Comparison of ENCODE assay signal across 25 mouse cellular contexts in the genomic region with DNA sequence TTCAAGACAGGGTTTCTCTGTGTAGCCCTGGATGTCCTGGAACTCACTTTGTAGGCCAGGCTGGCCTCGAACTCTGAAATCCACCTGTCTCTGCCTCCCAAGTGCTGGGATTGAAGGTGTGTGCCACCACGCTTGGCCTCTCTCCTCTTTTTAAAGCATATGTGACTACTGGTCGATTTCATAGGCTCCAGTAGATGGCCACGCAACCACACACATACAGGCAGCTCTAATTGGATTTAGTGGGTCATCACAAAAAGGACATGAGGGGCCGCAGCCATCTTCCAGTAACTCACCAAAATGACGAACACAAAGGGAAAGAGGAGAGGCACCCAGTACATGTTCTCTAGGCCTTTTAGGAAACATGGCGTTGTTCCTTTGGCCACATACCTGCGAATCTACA. TPM values are rescaled to one million over a fixed set of nuclear protein-coding genes. Genes with fewer than 3 reads are reported as not detected.
DNase-seq lines count a peak whose midpoint lies in the region; ATAC-seq and TF ChIP-seq lines count a peak whose summit lies in the region.
"Not testable (repeated sequence)": the region's sequence is repeated elsewhere in the genome, so short reads cannot be mapped to it uniquely, and the experiment has no call there.
"Had no signal": no experiment of that assay in that cellular context is flagged by ENCODE, and none has a peak within 500 bp of the region (broad histone marks: within the 10 kb centered on the region; RNA-seq: fewer than 3 reads in every experiment).

No protein-coding gene starts in this region.

- peaks cover 15 to 20% of the 10 kb centered on the region in 2 experiments for H3K4me1 ChIP-seq in MEL (ENCODE audit: control insufficient read depth in 1 of 2, insufficient read depth in 2 of 2, low read length in 2 of 2)
- not testable (repeated sequence) for H3K4me1 ChIP-seq in intestine, postnatal 0 days (replicated peaks; ENCODE audit: control insufficient read depth, insufficient read depth, low read length); midbrain, postnatal 0 days (ENCODE audit: insufficient read depth, low read length); stomach, postnatal 0 days (replicated peaks; ENCODE audit: control insufficient read depth, insufficient read depth)

- H3K79me2 ChIP-seq in MEL (ENCODE audit: control insufficient read depth, insufficient read depth, low read length, poor library complexity): peaks cover 11% of the 10 kb centered on the region

- not testable (repeated sequence) for ATAC-seq in intestine, postnatal 0 days; midbrain, postnatal 0 days (ENCODE audit: low FRiP score); stomach, postnatal 0 days (ENCODE audit: low FRiP score, low TSS enrichment)

- TF ChIP-seq POLR2A in MEL (IDR thresholded peaks at IDR 0.05; ENCODE audit: control insufficient read depth in 1 of 2, insufficient read depth in 1 of 2, low read depth in 1 of 2, low read length in 2 of 2, poor library complexity in 1 of 2); brain, embryonic 14.5 days (IDR thresholded peaks at IDR 0.05; ENCODE audit: borderline replicate concordance, extremely low read depth, insufficient read depth, insufficient read length, poor library complexity, severe bottlenecking): not testable (repeated sequence)

- intact Hi-C loops in gastrocnemius, adult 2 months (cut with DNase I): loop anchor here (5.0 kb wide), 1 partner anchor 39 kb away; no protein-coding TSS in a partner anchor

- peak in 2 of 3 experiments; percentile 12 to 27; a peak in 2 of 6 replicates for TF ChIP-seq CTCF in MEL (IDR thresholded peaks at IDR 0.05 in 2 of 3, conservative IDR thresholded peaks at IDR 0.05 in 1 of 3; ENCODE audit: control insufficient read depth in 1 of 3, insufficient read depth in 1 of 3, low read depth in 2 of 3, low read length in 3 of 3, poor library complexity in 1 of 3, severe bottlenecking in 1 of 3)
- not testable (repeated sequence) for TF ChIP-seq CTCF in brain, embryonic 14.5 days (IDR thresholded peaks at IDR 0.05; ENCODE audit: borderline replicate concordance, extremely low read depth, insufficient read depth, insufficient read length)
- TF ChIP-seq CTCF in gastrocnemius, adult 2 months (IDR thresholded peaks at IDR 0.05): peak; percentile 1; the same call in 1 of the 2 replicates
- TF ChIP-seq CTCF in intestine, postnatal 0 days (IDR thresholded peaks at IDR 0.05; ENCODE audit: low read depth): peak; percentile 55
- peak; percentile 34 for TF ChIP-seq CTCF in layer of hippocampus, adult 2 months (conservative IDR thresholded peaks at IDR 0.05)
- TF ChIP-seq CTCF in midbrain, postnatal 0 days (IDR thresholded peaks at IDR 0.05): peak; percentile 55
- peak; percentile 58 for TF ChIP-seq CTCF in stomach, postnatal 0 days (IDR thresholded peaks at IDR 0.05; ENCODE audit: low read depth)

- WGBS in intestine, postnatal 0 days: 76% methylated on average over 8 of the region's 8 CpGs
- 68% methylated on average over 8 of the region's 8 CpGs for WGBS in midbrain, postnatal 0 days
- 74% methylated on average over 8 of the region's 8 CpGs for WGBS in stomach, postnatal 0 days

- H3K4me2 ChIP-seq in intestine, postnatal 0 days (replicated peaks; ENCODE audit: low read depth); midbrain, postnatal 0 days (ENCODE audit: low read depth, low read length, poor library complexity, severe bottlenecking); stomach, postnatal 0 days (replicated peaks; ENCODE audit: low read depth): not testable (repeated sequence)

- H3K9ac ChIP-seq in MEL (ENCODE audit: control insufficient read depth, low read depth, low read length, poor library complexity, severe bottlenecking); intestine, postnatal 0 days (ENCODE audit: low read depth, low read length); midbrain, postnatal 0 days (replicated peaks; ENCODE audit: low read length, poor library complexity, severe bottlenecking); stomach, postnatal 0 days (ENCODE audit: low read length): not testable (repeated sequence)

- peak; percentile 38 for TF ChIP-seq RAD21 in MEL (IDR thresholded peaks at IDR 0.05; ENCODE audit: low read depth, low read length)

- peak; percentile 40 for DNase-seq in 3T3-L1 (ENCODE audit: low read depth, low spot score)
- not testable (repeated sequence) for DNase-seq in MEL (ENCODE audit: low read depth, low spot score); gastrocnemius, adult 2 months; layer of hippocampus, adult 2 months (ENCODE audit: low spot score in 2 of 2); stomach, postnatal 0 days (ENCODE audit: low spot score)
- DNase-seq in brain, embryonic 14.5 days (ENCODE audit: low read depth): peak; percentile 37
- DNase-seq in midbrain, postnatal 0 days (ENCODE audit: low spot score): peak; percentile 22

- H3K4me3 ChIP-seq in MEL (ENCODE audit: control insufficient read depth in 1 of 2, insufficient read depth in 1 of 2, low read depth in 2 of 2, low read length in 2 of 2); gastrocnemius, adult 2 months; intestine, postnatal 0 days (ENCODE audit: low read depth, low read length); layer of hippocampus, adult 2 months; midbrain, postnatal 0 days (ENCODE audit: low read depth, low read length); stomach, postnatal 0 days (ENCODE audit: low read depth, low read length): not testable (repeated sequence)

- H3K9me3 ChIP-seq in MEL (replicated peaks; ENCODE audit: insufficient read depth, low read length); intestine, postnatal 0 days (ENCODE audit: control insufficient read depth); midbrain, postnatal 0 days (ENCODE audit: low read length); stomach, postnatal 0 days (ENCODE audit: control insufficient read depth, low read length): not testable (repeated sequence)

- TF ChIP-seq EP300 in MEL (IDR thresholded peaks at IDR 0.05; ENCODE audit: low read depth in 1 of 2, low read length in 2 of 2); stomach, postnatal 0 days (optimal IDR thresholded peaks at IDR 0.05): not testable (repeated sequence)

- H3K36me3 ChIP-seq in MEL (ENCODE audit: control insufficient read depth in 1 of 2, insufficient read depth in 2 of 2, low read length in 2 of 2): peaks cover 0 to 21% of the 10 kb centered on the region in 2 experiments; a peak in 2 of 4 replicates
- not testable (repeated sequence) for H3K36me3 ChIP-seq in intestine, postnatal 0 days (ENCODE audit: control insufficient read depth, insufficient read depth); midbrain, postnatal 0 days (ENCODE audit: insufficient read depth, low read length); stomach, postnatal 0 days (ENCODE audit: control insufficient read depth, insufficient read depth, low read length)

- H3K27me3 ChIP-seq in MEL (ENCODE audit: control insufficient read depth in 1 of 2, insufficient read depth in 2 of 2, low read length in 2 of 2); intestine, postnatal 0 days (replicated peaks; ENCODE audit: control insufficient read depth, insufficient read depth, low read length); midbrain, postnatal 0 days (ENCODE audit: insufficient read depth, low read length); stomach, postnatal 0 days (ENCODE audit: control insufficient read depth, insufficient read depth, low read length): not testable (repeated sequence)

- not testable (repeated sequence) for H3K27ac ChIP-seq in MEL (ENCODE audit: control insufficient read depth, low read depth, low read length); gastrocnemius, adult 2 months; intestine, postnatal 0 days (ENCODE audit: low read depth, low read length); layer of hippocampus, adult 2 months; midbrain, postnatal 0 days (ENCODE audit: low read depth, low read length); stomach, postnatal 0 days (replicated peaks)

RNA-seq across cellular contexts. Expression of a gene that starts 3.7 kb away (rescaled TPM):
- 26.2 and 30.5 TPM in 2 replicates for total RNA-seq in MEL (2012; rRNA removed)
- polyA plus RNA-seq in MEL (2012; ENCODE audit: insufficient read depth in 1 of 2, insufficient read length in 2 of 2, low read depth in 1 of 2, low replicate concordance in 2 of 2, missing spikeins in 1 of 2): 10 to 100 TPM in 1 of 2 experiments, not detected in 1; 34.6 TPM
- polyA plus RNA-seq in brain, embryonic 14.5 days (2012; rRNA removed): 39.6 and 41.6 TPM in 2 replicates
- 10 to 100 TPM; 16.1 to 18.5 TPM for total RNA-seq in gastrocnemius, adult 2 months (2021)
- 30.4 and 31.7 TPM in 2 replicates for polyA plus RNA-seq in intestine, postnatal 0 days (2015; fragmentation: Nextera tagmentation; extraction: Ambion mirVana)
- 10 to 100 TPM; 69.5 to 71.8 TPM for total RNA-seq in layer of hippocampus, adult 2 months (2021)
- total RNA-seq in midbrain, postnatal 0 days (2014; rRNA removed): 62.5 and 63.8 TPM in 2 replicates
- 35.9 and 38.7 TPM in 2 replicates for polyA plus RNA-seq in midbrain, postnatal 0 days (2015; fragmentation: Nextera tagmentation; extraction: Ambion mirVana)
- 9.7 and 9.8 TPM in 2 replicates for polyA plus RNA-seq in stomach, postnatal 0 days (2015; fragmentation: Nextera tagmentation; extraction: Ambion mirVana)

RNA-seq across cellular contexts. Expression of a gene that starts 18.5 kb away (rescaled TPM):
- 139 and 144 TPM in 2 replicates for total RNA-seq in MEL (2012; rRNA removed)
- polyA plus RNA-seq in MEL (2012; ENCODE audit: insufficient read depth in 1 of 2, insufficient read length in 2 of 2, low read depth in 1 of 2, low replicate concordance in 2 of 2, missing spikeins in 1 of 2): 100 to 1,000 TPM in 1 of 2 experiments, not detected in 1; 357 TPM
- 35.5 and 60.7 TPM in 2 replicates for polyA plus RNA-seq in brain, embryonic 14.5 days (2012; rRNA removed)
- 10 to 100 TPM; 16.2 to 19.7 TPM for total RNA-seq in gastrocnemius, adult 2 months (2021)
- 61.2 and 62.5 TPM in 2 replicates for polyA plus RNA-seq in intestine, postnatal 0 days (2015; fragmentation: Nextera tagmentation; extraction: Ambion mirVana)
- 1 to 10 TPM; 6.4 to 6.8 TPM for total RNA-seq in layer of hippocampus, adult 2 months (2021)
- total RNA-seq in midbrain, postnatal 0 days (2014; rRNA removed): 20.6 and 25.4 TPM in 2 replicates
- 25.2 and 25.6 TPM in 2 replicates for polyA plus RNA-seq in midbrain, postnatal 0 days (2015; fragmentation: Nextera tagmentation; extraction: Ambion mirVana)
- 55.6 and 58.1 TPM in 2 replicates for polyA plus RNA-seq in stomach, postnatal 0 days (2015; fragmentation: Nextera tagmentation; extraction: Ambion mirVana)

RNA-seq across cellular contexts. Expression of a gene that starts 32.3 kb away (rescaled TPM):
- total RNA-seq in MEL (2012; rRNA removed): 31.4 and 45.3 TPM in 2 replicates
- 10 to 100 TPM in 1 of 2 experiments, not detected in 1; 33.5 TPM for polyA plus RNA-seq in MEL (2012; ENCODE audit: insufficient read depth in 1 of 2, insufficient read length in 2 of 2, low read depth in 1 of 2, low replicate concordance in 2 of 2, missing spikeins in 1 of 2)
- 57.1 and 57.6 TPM in 2 replicates for polyA plus RNA-seq in brain, embryonic 14.5 days (2012; rRNA removed)
- total RNA-seq in gastrocnemius, adult 2 months (2021): 1 to 10 TPM; 1.2 to 1.8 TPM
- polyA plus RNA-seq in intestine, postnatal 0 days (2015; fragmentation: Nextera tagmentation; extraction: Ambion mirVana): 93.1 and 101 TPM in 2 replicates
- 10 to 100 TPM; 37.0 to 42.9 TPM for total RNA-seq in layer of hippocampus, adult 2 months (2021)
- 52.6 and 62.0 TPM in 2 replicates for total RNA-seq in midbrain, postnatal 0 days (2014; rRNA removed)
- 42.1 and 44.2 TPM in 2 replicates for polyA plus RNA-seq in midbrain, postnatal 0 days (2015; fragmentation: Nextera tagmentation; extraction: Ambion mirVana)
- polyA plus RNA-seq in stomach, postnatal 0 days (2015; fragmentation: Nextera tagmentation; extraction: Ambion mirVana): 27.9 and 32.7 TPM in 2 replicates

RNA-seq across cellular contexts. Expression of a gene that starts 44.4 kb away (rescaled TPM):
- total RNA-seq in MEL (2012; rRNA removed): not detected in 2 replicates
- under 1 TPM in 1 of 2 experiments, not detected in 1; 0.17 TPM for polyA plus RNA-seq in MEL (2012; ENCODE audit: insufficient read depth in 1 of 2, insufficient read length in 2 of 2, low read depth in 1 of 2, low replicate concordance in 2 of 2, missing spikeins in 1 of 2)
- 0.30 and 0.63 TPM in 2 replicates for polyA plus RNA-seq in brain, embryonic 14.5 days (2012; rRNA removed)
- not detected for total RNA-seq in gastrocnemius, adult 2 months (2021)
- not detected in 2 replicates for polyA plus RNA-seq in intestine, postnatal 0 days (2015; fragmentation: Nextera tagmentation; extraction: Ambion mirVana)
- total RNA-seq in layer of hippocampus, adult 2 months (2021): under 1 TPM in 1 of 2 experiments, not detected in 1; 0.96 TPM
- total RNA-seq in midbrain, postnatal 0 days (2014; rRNA removed): not detected in 2 replicates
- not detected in 2 replicates for polyA plus RNA-seq in midbrain, postnatal 0 days (2015; fragmentation: Nextera tagmentation; extraction: Ambion mirVana)
- 0.64 TPM in 1 of 2 replicates, not detected in the other for polyA plus RNA-seq in stomach, postnatal 0 days (2015; fragmentation: Nextera tagmentation; extraction: Ambion mirVana)
- total RNA-seq: adrenal gland, postnatal 25 days; ES-E14; gastrocnemius, postnatal 36 days; granulocyte monocyte progenitor cell, adult 5-6 weeks; heart, adult 2 months; heart, postnatal 25 days; hematopoietic stem cell, adult 5-6 weeks had no signal
- polyA plus RNA-seq: CD4-positive, CD25-positive, alpha-beta regulatory T cell, adult 4 months; embryonic facial prominence, embryonic 12.5 days; forebrain, embryonic 11.5 days; forebrain, embryonic 14.5 days; heart, adult 2 months; heart, embryonic 10.5 days; heart, embryonic 13.5 days; heart, embryonic 16.5 days; hindbrain, embryonic 12.5 days; hindbrain, embryonic 15.5 days; intestine, embryonic 15.5 days had no signal

RNA-seq across cellular contexts. Expression of a gene that starts 50.1 kb away (rescaled TPM):
- total RNA-seq in MEL (2012; rRNA removed): not detected in 2 replicates
- not detected for polyA plus RNA-seq in MEL (2012; ENCODE audit: insufficient read depth in 1 of 2, insufficient read length in 2 of 2, low read depth in 1 of 2, low replicate concordance in 2 of 2, missing spikeins in 1 of 2)
- polyA plus RNA-seq in brain, embryonic 14.5 days (2012; rRNA removed): 1.2 TPM in 1 of 2 replicates, not detected in the other
- total RNA-seq in gastrocnemius, adult 2 months (2021): not detected
- polyA plus RNA-seq in intestine, postnatal 0 days (2015; fragmentation: Nextera tagmentation; extraction: Ambion mirVana): not detected in 2 replicates
- total RNA-seq in layer of hippocampus, adult 2 months (2021): not detected
- total RNA-seq in midbrain, postnatal 0 days (2014; rRNA removed): not detected in 2 replicates
- polyA plus RNA-seq in midbrain, postnatal 0 days (2015; fragmentation: Nextera tagmentation; extraction: Ambion mirVana): 0.51 TPM in 1 of 2 replicates, not detected in the other
- 20.1 and 24.9 TPM in 2 replicates for polyA plus RNA-seq in stomach, postnatal 0 days (2015; fragmentation: Nextera tagmentation; extraction: Ambion mirVana)
- total RNA-seq: ES-E14; gastrocnemius, postnatal 36 days; granulocyte monocyte progenitor cell, adult 5-6 weeks; heart, adult 2 months; heart, postnatal 25 days; hematopoietic stem cell, adult 5-6 weeks had no signal
- polyA plus RNA-seq: CD4-positive, CD25-positive, alpha-beta regulatory T cell, adult 4 months; embryonic facial prominence, embryonic 12.5 days; forebrain, embryonic 11.5 days; forebrain, embryonic 14.5 days; heart, embryonic 10.5 days; heart, embryonic 13.5 days; heart, embryonic 16.5 days; hindbrain, embryonic 12.5 days; hindbrain, embryonic 15.5 days; intestine, embryonic 15.5 days had no signal
